Comparison of ENCODE assay signal across 15 mouse cellular contexts in the genomic region with DNA sequence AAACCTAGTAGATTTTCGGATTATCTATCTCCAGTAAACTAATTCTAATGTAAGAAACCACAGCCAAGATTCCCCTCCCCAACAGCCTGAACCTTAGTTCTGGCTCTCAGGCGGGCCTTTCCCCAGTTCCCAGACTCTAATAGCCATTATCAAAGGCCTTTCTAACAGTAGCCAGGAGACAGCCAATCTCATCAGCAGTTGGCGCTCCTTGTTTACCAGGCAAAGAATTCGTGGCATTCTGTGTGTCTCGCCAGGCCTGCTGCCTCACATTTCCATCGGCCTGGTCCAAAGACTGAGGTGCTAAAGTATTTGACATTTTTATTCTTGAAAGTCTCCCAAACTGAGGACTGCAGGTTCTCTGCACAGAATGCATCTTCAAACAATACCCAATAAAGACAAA. TPM values are rescaled to one million over a fixed set of nuclear protein-coding genes. Genes with fewer than 3 reads are reported as not detected.
DNase-seq lines count a peak whose midpoint lies in the region; ATAC-seq and TF ChIP-seq lines count a peak whose summit lies in the region.
"Had no signal": no experiment of that assay in that cellular context is flagged by ENCODE, and none has a peak within 500 bp of the region (broad histone marks: within the 10 kb centered on the region; RNA-seq: fewer than 3 reads in every experiment).

No protein-coding gene starts in this region.

- intact Hi-C loops in heart, postnatal 36 days (cut with DNase I): no loop called here

- H3K4me2 ChIP-seq in forebrain, postnatal 0 days (ENCODE audit: low read depth): no peak overlapping the region
- no peak overlapping the region for H3K4me2 ChIP-seq in forebrain, embryonic 13.5 days
- H3K4me2 ChIP-seq in lung, embryonic 14.5 days: no peak overlapping the region
- no peak overlapping the region for H3K4me2 ChIP-seq in lung, postnatal 0 days (replicated peaks; ENCODE audit: low read depth, low read length)
- H3K4me2 ChIP-seq in intestine, postnatal 0 days (replicated peaks; ENCODE audit: low read depth): no peak overlapping the region
- H3K4me2 ChIP-seq: limb, embryonic 12.5 days; neural tube, embryonic 15.5 days had no signal

- H3K4me3 ChIP-seq in forebrain, postnatal 0 days (ENCODE audit: low read depth, low read length): no peak overlapping the region
- no peak overlapping the region for H3K4me3 ChIP-seq in forebrain, embryonic 13.5 days
- H3K4me3 ChIP-seq in lung, embryonic 14.5 days (ENCODE audit: low read depth, low read length): no peak overlapping the region
- H3K4me3 ChIP-seq in lung, postnatal 0 days (ENCODE audit: low read depth, low read length): no peak overlapping the region
- no peak overlapping the region for H3K4me3 ChIP-seq in embryonic facial prominence, embryonic 10.5 days
- no peak overlapping the region for H3K4me3 ChIP-seq in intestine, postnatal 0 days (ENCODE audit: low read depth, low read length)
- H3K4me3 ChIP-seq: limb, embryonic 12.5 days; neural tube, embryonic 15.5 days had no signal

- peak; percentile 13 for DNase-seq in forebrain, postnatal 0 days
- peak; percentile 4 for DNase-seq in lung, embryonic 14.5 days
- DNase-seq in lung, postnatal 0 days (ENCODE audit: low spot score): no peak
- DNase-seq in embryonic facial prominence, embryonic 10.5 days (ENCODE audit: low spot score): peak; percentile 16
- DNase-seq in heart, postnatal 36 days: peak; percentile 15 to 19
- DNase-seq: cerebellum, postnatal 36 days; liver, postnatal 0 days; thymus, postnatal 25 days had no signal

- TF ChIP-seq EP300 in lung, postnatal 0 days (IDR thresholded peaks at IDR 0.05): no peak

- H3K9me3 ChIP-seq in forebrain, postnatal 0 days (ENCODE audit: low read length): no peaks in the 10 kb centered on the region
- no peaks in the 10 kb centered on the region for H3K9me3 ChIP-seq in forebrain, embryonic 13.5 days (replicated peaks)
- H3K9me3 ChIP-seq in lung, embryonic 14.5 days (ENCODE audit: low read depth, low read length): no peaks in the 10 kb centered on the region
- H3K9me3 ChIP-seq in lung, postnatal 0 days (ENCODE audit: low read length): no peaks in the 10 kb centered on the region
- H3K9me3 ChIP-seq in embryonic facial prominence, embryonic 10.5 days: no peaks in the 10 kb centered on the region
- no peaks in the 10 kb centered on the region for H3K9me3 ChIP-seq in intestine, postnatal 0 days (ENCODE audit: control insufficient read depth)
- H3K9me3 ChIP-seq: G1E; limb, embryonic 12.5 days; neural tube, embryonic 15.5 days had no signal

- no peaks in the 10 kb centered on the region for H3K36me3 ChIP-seq in forebrain, postnatal 0 days (ENCODE audit: insufficient read depth)
- H3K36me3 ChIP-seq in forebrain, embryonic 13.5 days (ENCODE audit: poor library complexity, severe bottlenecking): no peaks in the 10 kb centered on the region
- no peaks in the 10 kb centered on the region for H3K36me3 ChIP-seq in lung, embryonic 14.5 days (ENCODE audit: insufficient read depth)
- H3K36me3 ChIP-seq in lung, postnatal 0 days (ENCODE audit: insufficient read depth, low read length): no peaks in the 10 kb centered on the region
- H3K36me3 ChIP-seq in embryonic facial prominence, embryonic 10.5 days (replicated peaks): no peaks in the 10 kb centered on the region
- no peaks in the 10 kb centered on the region for H3K36me3 ChIP-seq in intestine, postnatal 0 days (ENCODE audit: control insufficient read depth, insufficient read depth)
- H3K36me3 ChIP-seq: G1E; limb, embryonic 12.5 days; neural tube, embryonic 15.5 days had no signal

- no peaks in the 10 kb centered on the region for H3K27me3 ChIP-seq in forebrain, postnatal 0 days (ENCODE audit: insufficient read depth, low read length)
- peaks cover 19% of the 10 kb centered on the region for H3K27me3 ChIP-seq in forebrain, embryonic 13.5 days
- no peaks in the 10 kb centered on the region for H3K27me3 ChIP-seq in lung, embryonic 14.5 days (ENCODE audit: insufficient read depth, low read length)
- no peaks in the 10 kb centered on the region for H3K27me3 ChIP-seq in lung, postnatal 0 days (replicated peaks; ENCODE audit: insufficient read depth, low read length)
- H3K27me3 ChIP-seq in embryonic facial prominence, embryonic 10.5 days (replicated peaks; ENCODE audit: low read depth, poor library complexity, severe bottlenecking): 0 out of 2 replicates have a peak, but pooled peaks cover 4% of the 10 kb centered on the region
- no peaks in the 10 kb centered on the region for H3K27me3 ChIP-seq in intestine, postnatal 0 days (replicated peaks; ENCODE audit: control insufficient read depth, insufficient read depth, low read length)
- H3K27me3 ChIP-seq: limb, embryonic 12.5 days; neural tube, embryonic 15.5 days had no signal

- no peak for TF ChIP-seq CTCF in forebrain, postnatal 0 days (IDR thresholded peaks at IDR 0.05; ENCODE audit: low read depth)
- TF ChIP-seq CTCF in lung, embryonic 14.5 days (IDR thresholded peaks at IDR 0.05; ENCODE audit: low read depth): no peak
- no peak for TF ChIP-seq CTCF in lung, postnatal 0 days (IDR thresholded peaks at IDR 0.05)
- TF ChIP-seq CTCF in intestine, postnatal 0 days (IDR thresholded peaks at IDR 0.05; ENCODE audit: low read depth): no peak

- no peaks in the 10 kb centered on the region for H3K4me1 ChIP-seq in forebrain, postnatal 0 days (ENCODE audit: insufficient read depth)
- peaks cover 14% of the 10 kb centered on the region; the same call in 1 of the 2 replicates for H3K4me1 ChIP-seq in forebrain, embryonic 13.5 days
- no peaks in the 10 kb centered on the region for H3K4me1 ChIP-seq in lung, embryonic 14.5 days (ENCODE audit: insufficient read depth)
- no peaks in the 10 kb centered on the region for H3K4me1 ChIP-seq in lung, postnatal 0 days (ENCODE audit: insufficient read depth, low read depth, low read length)
- no peaks in the 10 kb centered on the region for H3K4me1 ChIP-seq in embryonic facial prominence, embryonic 10.5 days
- H3K4me1 ChIP-seq in intestine, postnatal 0 days (replicated peaks; ENCODE audit: control insufficient read depth, insufficient read depth, low read length): no peaks in the 10 kb centered on the region
- H3K4me1 ChIP-seq: limb, embryonic 12.5 days had no signal

- 17% methylated on average over 6 of the region's 6 CpGs for WGBS in forebrain, postnatal 0 days
- WGBS in forebrain, embryonic 13.5 days: 11% methylated on average over 6 of the region's 6 CpGs
- WGBS in lung, embryonic 14.5 days: 16% methylated on average over 6 of the region's 6 CpGs
- 25% methylated on average over 6 of the region's 6 CpGs for WGBS in lung, postnatal 0 days
- WGBS in embryonic facial prominence, embryonic 10.5 days: 30% methylated on average over 6 of the region's 6 CpGs
- WGBS in intestine, postnatal 0 days: 38% methylated on average over 6 of the region's 6 CpGs

- ATAC-seq in forebrain, postnatal 0 days: no peak
- no peak for ATAC-seq in forebrain, embryonic 13.5 days
- ATAC-seq in lung, embryonic 14.5 days (ENCODE audit: insufficient read depth): no peak
- ATAC-seq in lung, postnatal 0 days: no peak
- ATAC-seq in granulocyte monocyte progenitor cell, adult 5-6 weeks (replicated peaks; ENCODE audit: poor library complexity, severe bottlenecking): no peak
- no peak for ATAC-seq in intestine, postnatal 0 days
- ATAC-seq: liver, postnatal 0 days had no signal

- no peak overlapping the region for H3K27ac ChIP-seq in forebrain, postnatal 0 days (ENCODE audit: low read depth, low read length)
- no peak overlapping the region for H3K27ac ChIP-seq in forebrain, embryonic 13.5 days
- no peak overlapping the region for H3K27ac ChIP-seq in lung, embryonic 14.5 days (ENCODE audit: low read depth)
- H3K27ac ChIP-seq in lung, postnatal 0 days (ENCODE audit: low read length): no peak overlapping the region
- no peak overlapping the region for H3K27ac ChIP-seq in embryonic facial prominence, embryonic 10.5 days (replicated peaks)
- no peak overlapping the region for H3K27ac ChIP-seq in intestine, postnatal 0 days (ENCODE audit: low read depth, low read length)
- H3K27ac ChIP-seq: kidney, postnatal 0 days; limb, embryonic 12.5 days; neural tube, embryonic 15.5 days had no signal

- H3K9ac ChIP-seq in forebrain, postnatal 0 days: no peak overlapping the region
- H3K9ac ChIP-seq in forebrain, embryonic 13.5 days: no peak overlapping the region
- no peak overlapping the region for H3K9ac ChIP-seq in lung, embryonic 14.5 days
- H3K9ac ChIP-seq in lung, postnatal 0 days (replicated peaks; ENCODE audit: low read depth): no peak overlapping the region
- no peak overlapping the region for H3K9ac ChIP-seq in intestine, postnatal 0 days (ENCODE audit: low read depth, low read length)
- H3K9ac ChIP-seq: limb, embryonic 12.5 days; liver, postnatal 0 days; neural tube, embryonic 15.5 days had no signal

RNA-seq across cellular contexts. Expression of a gene that starts 24.6 kb away (rescaled TPM):
- 31.1 and 42.4 TPM in 2 replicates for total RNA-seq in forebrain, postnatal 0 days (2014; rRNA removed)
- 6.5 and 12.9 TPM in 2 replicates for polyA plus RNA-seq in forebrain, postnatal 0 days (2015; fragmentation: Nextera tagmentation; extraction: Ambion mirVana)
- 18.4 and 20.2 TPM in 2 replicates for polyA plus RNA-seq in forebrain, embryonic 13.5 days (2015; fragmentation: Nextera tagmentation; extraction: Ambion mirVana)
- polyA plus RNA-seq in lung, embryonic 14.5 days (2014; fragmentation: Nextera tagmentation; extraction: Ambion mirVana): 16.3 and 19.6 TPM in 2 replicates
- 8.1 and 9.6 TPM in 2 replicates for polyA plus RNA-seq in lung, postnatal 0 days (2015; fragmentation: Nextera tagmentation; extraction: Ambion mirVana)
- polyA plus RNA-seq in embryonic facial prominence, embryonic 10.5 days (2016; fragmentation: Nextera tagmentation; extraction: Ambion mirVana): 18.9 and 20.3 TPM in 2 replicates
- total RNA-seq in heart, postnatal 36 days (2021): 10 to 100 TPM; 14.7 to 20.8 TPM
- 25.1 and 29.1 TPM in 2 replicates for total RNA-seq in granulocyte monocyte progenitor cell, adult 5-6 weeks (2014; fragmentation: Nextera tagmentation)
- 24.1 and 28.7 TPM in 2 replicates for total RNA-seq in granulocyte monocyte progenitor cell, adult 5-6 weeks (2017)
- polyA plus RNA-seq in intestine, postnatal 0 days (2015; fragmentation: Nextera tagmentation; extraction: Ambion mirVana): 4.3 and 4.9 TPM in 2 replicates
